Mouse (Mus musculus): ENCODE measurements around the gene Dnaic2.

The Dnaic2 gene

DNA sequence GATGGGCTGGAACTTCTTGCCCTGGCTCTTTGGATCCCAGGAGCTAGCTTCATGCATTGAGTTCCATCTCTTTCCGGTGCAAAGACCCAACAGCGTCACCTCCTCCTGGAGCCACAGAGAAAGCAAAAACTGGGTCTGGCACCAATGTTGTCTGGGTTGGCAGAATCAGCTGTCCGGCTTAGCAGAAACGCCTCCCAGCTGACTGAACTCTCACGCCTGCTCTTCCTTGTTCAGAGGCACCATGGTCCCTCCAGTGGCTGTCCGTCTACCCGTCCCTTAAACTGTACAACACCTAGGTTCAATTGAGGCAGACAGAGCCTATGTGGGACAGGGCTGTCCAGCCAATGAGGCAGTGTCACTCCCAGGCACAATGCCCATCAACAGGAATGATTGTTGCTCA, 70.0 kb downstream of the Dnaic2 start:
- 70% methylated on average over 7 of the region's 7 CpGs for WGBS

DNA sequence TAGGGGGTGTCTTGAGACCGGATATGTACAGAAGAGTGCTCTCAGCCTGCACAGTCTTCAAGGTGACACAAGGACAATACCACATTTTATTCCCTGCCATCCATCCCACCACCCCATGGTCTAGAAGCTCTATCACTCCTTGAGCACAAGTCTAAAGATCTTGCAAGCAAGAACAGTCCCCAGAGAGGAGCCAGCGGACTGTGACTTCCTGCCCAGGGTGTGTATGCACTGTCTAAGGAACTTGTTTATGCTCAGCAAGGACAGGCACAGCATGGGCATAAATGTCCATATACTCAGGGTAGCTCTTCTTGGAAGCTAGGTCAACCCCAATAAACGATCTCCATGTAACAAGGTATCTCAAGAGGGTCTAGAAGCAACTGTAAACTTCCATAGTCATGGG, 70.8 kb downstream of the Dnaic2 start:
- 89% methylated on average over 3 of the region's 3 CpGs for WGBS

DNA sequence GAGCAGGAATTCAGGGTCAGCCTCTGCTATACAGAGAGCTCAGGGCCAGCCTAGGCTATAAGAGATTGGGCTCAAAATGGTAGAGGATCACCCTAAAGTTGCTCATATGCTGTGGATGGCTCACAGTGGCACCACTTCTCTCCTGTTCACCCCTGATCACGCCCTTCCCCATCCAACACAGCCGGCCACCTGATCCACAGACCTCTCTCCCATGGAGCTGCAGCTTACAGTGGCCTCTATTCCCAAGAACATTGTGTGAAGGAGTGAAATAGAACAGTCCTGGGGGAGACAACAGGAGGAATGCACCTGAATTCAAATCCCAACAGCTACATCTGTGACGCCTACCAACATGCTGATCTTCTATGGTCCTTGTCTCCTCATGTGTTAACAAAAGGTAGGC, 71.4 kb downstream of the Dnaic2 start, which contains the start of gene Gpr142:
Gene Gpr142, plus strand, starts transcription at position 301 of the 400 bp plus-strand sequence.
- WGBS: 99% methylated on average over 3 of the region's 3 CpGs

DNA sequence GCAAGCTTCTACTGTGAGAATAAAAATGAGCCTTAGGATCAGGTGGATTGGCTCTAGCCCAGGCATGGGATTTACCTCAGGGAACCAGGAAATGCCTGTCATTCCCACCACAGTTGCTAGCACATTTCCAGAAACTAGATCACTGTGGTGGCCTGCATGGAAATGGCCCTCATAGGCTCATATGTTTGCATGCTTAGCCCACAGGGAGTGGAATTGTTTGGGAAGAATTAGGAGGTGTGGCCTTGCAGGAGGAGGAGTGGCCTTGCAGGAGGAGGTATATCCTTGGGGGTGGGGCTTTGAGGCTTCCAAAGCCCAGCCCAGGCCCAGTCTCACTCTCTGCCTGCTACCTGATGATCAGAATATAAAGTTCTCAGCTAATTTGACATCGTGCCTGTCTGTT, 74.7 kb downstream of the Dnaic2 start:
- 88% methylated on average over 1 of the region's 1 CpGs for WGBS

DNA sequence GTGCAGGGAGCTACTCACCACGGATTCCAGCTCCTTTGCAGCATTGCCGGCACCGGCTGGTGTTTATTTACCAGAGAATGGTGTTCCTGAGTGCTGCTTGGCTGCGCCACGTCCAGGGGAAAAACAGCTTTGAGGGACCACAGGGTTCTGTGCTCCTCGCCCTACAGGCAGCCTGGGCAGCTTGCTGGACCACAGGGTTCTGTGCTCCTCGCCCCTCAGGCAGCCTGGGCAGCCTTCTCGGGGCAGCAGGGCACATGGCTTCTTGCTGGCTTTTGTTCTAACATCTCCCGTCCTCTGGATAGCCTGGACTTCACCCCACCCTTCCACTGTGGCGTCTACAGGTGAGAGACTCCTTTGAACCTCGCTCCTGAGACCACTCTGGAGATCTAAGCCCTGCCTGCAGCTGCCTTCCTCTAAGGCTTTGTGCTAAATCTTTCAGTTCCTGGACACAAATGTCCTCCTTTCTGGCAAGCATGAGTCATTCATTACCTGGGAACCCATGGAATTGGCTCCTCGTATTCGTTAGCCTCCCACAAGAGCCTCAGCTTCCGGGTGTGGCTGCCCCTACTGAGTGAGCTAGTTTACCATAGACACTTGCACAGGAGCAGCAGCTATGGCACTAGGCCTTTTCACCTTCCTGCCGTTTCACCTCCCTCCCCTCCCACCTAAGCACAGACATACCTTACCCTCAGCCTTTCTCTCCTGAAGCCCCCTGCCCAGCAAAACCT, 75.5 kb downstream of the Dnaic2 start:
- WGBS: 68% methylated on average over 15 of the region's 15 CpGs

DNA sequence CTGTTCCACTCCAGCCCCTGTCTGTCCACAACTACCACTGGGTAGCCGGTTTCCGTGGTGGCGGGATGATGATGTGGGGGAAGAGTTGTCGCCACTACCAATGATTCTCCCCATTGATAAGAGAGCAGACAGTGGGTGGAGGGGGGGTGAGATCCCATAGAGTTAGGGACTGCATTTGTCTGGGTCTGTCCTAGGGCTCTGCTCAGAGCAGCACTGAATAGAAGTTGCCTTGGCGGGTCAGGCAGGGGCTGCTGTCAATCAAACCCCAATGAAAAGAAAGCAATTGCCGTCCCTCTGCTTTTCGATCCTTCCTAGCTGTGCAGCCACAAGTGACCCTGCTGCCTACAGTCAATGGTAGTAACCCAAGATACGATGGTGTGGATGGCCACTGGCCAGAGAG, 76.8 kb downstream of the Dnaic2 start:
- 70% methylated on average over 8 of the region's 8 CpGs for WGBS

DNA sequence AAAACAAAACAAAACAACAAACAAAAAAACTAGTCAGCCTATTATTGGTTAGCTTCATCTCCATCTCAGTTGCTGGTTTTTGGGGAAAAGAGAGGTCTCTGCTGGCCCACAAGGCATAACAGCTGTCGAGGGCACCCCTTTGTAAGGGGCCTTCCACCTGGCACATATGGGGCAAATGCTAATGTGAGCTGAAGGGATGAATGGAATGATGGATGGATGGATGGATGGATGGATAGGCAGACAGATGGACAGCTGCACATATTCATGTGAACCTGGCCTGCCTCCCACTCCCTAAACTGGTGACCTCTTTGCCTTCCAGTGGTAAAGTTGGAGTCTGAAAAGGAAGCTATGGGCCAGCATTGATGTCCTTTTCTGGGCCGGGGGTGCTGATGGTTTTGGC, 79.8 kb downstream of the Dnaic2 start:
- WGBS: 80% methylated on average over 2 of the region's 2 CpGs
